Mouse (Mus musculus): ENCODE results near the gene Pdzrn4.
A peak's percentile ranks its signal among the peaks of the same experiment; 100 is the strongest.
"Not testable (repeated sequence)": the region's sequence is repeated elsewhere in the genome, so short reads cannot be mapped to it uniquely, and the experiment has no call there.

The Pdzrn4 gene

DNA sequence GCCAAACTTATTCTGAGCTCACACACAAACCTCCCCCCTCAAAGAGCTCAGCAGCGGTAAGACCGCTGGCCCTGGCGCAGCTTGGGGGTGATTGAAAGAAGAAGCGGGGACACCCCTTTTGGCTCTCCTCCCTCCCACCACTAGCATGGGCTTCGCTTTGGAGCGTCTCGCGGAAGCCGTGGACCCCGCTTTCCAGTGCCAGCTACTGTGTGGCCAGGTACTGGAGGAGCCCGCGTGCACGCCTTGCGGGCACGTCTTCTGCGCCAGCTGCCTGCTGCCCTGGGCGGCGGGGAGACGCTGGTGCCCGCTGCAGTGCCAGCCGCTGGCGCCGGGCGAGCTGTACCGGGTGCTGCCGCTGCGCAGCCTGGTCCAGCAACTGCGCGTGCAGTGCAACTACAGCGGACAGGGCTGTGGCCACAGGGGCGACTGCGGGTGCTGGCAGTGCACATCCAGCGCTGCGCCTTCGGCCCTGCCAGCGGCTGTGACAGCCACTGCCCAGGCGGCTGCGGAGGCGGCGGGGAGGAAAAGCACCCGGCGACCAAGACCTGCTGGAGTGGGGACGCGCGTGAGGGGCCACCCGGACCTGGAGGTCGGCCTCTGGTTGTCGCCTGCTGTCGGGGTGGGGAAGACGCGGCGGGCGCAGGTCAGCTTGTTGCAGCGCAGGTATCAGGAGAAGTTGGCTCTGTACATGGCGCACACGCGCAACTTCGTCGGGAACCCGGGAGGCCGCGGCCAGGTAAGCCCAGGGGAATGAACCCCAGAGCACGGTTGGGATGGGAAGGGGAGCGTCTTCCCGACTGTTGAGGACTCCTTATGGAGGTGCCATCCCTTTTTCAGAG lies at the start of gene Pdzrn4:
Gene Pdzrn4 (plus strand): TSS at position 112 of the 839 bp plus-strand sequence.
- DNase-seq (ENCODE audit: low read depth, low spot score), result peak; percentile 57

DNA sequence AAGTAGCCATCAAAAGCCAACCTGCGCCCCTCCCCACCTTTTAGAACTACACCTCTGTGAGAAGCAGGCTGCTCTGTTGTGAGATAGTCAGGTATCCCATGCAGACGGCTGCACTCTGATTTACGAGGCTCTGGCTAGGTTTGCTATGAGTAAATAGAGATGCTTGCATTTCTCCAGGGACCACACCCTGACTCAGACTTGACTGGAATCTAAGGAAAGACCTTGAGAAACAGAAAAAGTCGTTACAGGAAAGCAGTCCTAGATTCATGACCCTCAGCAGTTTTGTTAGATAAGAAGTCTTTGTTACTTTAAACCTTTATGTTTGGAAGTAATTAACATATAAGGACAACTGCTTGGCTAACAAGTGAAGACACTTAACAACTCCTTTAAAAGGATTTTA lies 49.3 kb upstream of the Pdzrn4 start:
- DNase-seq (ENCODE audit: low read depth, low spot score), result no peak

DNA sequence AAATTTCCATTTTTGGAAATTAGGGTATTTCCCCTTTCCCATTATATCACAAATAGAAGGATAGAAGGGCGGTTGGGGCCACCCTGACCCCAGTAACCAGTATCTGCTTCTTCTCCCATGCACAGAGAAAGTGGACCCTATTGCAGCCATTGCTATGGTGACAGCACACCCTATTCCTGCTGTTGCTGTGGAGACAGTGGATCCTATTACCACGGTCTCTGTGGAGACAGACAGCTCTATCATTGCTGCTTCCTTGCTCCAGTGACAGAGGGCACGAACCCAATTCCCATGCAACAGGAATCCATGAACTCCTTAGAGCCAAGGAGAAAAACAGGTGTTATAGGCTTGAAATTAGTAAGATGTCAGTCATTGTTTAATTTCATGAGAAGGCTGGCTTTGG lies 48.8 kb upstream of the Pdzrn4 start:
- DNase-seq (ENCODE audit: low read depth, low spot score), result peak; percentile 73

DNA sequence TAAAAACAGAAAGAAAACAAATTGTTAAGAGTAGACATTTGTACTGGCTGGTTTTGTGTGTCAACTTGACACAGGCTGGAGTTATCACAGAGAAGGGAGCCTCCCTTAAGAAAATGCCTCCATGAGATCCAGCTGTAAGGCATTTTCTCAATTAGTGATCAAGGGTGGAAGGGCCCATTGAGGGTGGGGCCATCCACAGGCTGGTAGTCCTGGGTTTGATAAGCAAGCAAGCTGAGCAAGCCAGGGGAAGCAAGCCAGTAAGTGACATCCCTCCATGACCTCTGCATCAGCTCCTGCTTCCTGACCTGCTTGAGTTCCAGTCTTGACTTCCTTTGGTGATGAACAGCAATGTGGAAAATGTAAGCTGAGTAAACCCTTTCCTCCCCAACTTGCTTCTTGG lies 48.2 kb upstream of the Pdzrn4 start:
- not testable (repeated sequence) for DNase-seq (ENCODE audit: low read depth, low spot score)

DNA sequence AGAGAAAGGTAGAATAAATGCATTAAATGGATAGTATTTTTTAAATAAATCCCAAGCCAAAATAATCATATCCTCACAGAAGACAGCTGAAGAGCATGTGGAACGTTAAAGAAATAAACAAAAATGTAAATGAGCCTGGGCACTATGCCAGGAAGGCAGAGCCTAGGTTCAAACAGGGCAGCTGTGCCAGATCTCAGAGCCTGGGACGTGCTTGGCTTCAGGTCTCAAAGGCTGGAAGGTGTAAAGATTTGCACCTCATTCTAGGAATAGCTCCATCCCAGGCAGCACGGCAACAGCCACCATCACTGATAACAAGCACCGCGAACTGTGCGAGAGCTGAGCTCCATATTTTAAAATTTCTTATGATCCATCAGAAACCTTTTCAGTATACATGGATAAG lies 32.5 kb upstream of the Pdzrn4 start:
- no peak for DNase-seq (ENCODE audit: low read depth, low spot score)

DNA sequence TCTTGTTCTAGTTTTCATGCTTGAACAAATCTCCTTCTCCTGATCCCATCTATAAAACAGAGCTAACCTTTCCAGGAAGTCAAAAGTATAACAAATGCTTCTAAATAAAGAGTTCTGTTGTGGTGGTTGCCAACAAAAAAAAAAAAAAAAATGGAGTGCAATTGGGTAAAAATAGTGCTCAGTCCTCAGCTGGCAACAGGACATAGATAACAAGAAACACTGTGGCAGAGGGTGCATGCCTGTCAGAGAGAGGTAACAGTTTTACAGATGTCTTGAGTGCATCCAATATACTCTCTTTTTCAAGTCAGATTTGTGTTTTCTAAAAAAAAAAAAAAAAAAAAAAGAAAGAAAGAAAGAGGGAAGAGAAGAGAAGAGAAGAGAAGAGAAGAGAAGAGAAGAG lies 32.1 kb upstream of the Pdzrn4 start:
- DNase-seq (ENCODE audit: low read depth, low spot score), result no peak

DNA sequence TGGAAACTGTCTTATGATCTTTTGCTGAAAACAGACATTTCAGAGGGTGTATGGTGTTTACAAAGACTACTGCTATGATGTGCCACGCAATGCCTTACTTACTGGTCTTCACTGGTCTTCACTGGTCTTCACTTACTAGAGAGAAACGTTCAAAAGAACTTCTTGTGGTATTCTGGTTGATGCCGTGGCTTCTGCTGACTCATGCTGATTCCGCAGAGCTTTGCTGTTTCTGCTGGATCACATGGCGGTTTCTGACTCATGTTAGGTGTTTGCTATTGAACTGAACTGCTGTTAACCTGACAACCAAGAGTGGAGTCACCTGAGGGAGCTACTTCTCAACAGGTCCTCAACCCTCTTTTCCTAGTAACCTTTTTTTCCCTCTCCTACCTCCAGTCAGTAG lies 1.9 kb upstream of the Pdzrn4 start:
- DNase-seq (ENCODE audit: low read depth, low spot score), result no peak

DNA sequence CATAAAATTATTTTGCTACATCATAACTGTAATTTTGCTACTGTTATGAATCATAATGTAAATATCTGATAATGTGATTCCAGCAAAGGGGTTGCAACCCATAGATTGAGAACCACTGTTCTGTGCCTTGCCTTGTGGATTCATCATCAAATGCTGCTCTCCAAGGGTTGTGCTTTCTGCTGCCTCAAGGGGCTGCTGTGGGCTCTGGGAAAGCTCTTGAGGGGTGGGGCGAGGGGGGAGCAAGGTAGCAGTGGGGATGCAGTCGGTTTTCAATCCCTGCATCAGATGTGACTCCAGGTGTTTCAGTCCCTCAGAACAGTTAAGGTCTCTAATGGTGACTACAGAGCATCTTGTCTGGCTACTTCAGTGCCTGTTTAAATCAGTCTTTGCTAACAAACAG lies 2.1 kb downstream of the Pdzrn4 start:
- DNase-seq (ENCODE audit: low read depth, low spot score), result no peak

DNA sequence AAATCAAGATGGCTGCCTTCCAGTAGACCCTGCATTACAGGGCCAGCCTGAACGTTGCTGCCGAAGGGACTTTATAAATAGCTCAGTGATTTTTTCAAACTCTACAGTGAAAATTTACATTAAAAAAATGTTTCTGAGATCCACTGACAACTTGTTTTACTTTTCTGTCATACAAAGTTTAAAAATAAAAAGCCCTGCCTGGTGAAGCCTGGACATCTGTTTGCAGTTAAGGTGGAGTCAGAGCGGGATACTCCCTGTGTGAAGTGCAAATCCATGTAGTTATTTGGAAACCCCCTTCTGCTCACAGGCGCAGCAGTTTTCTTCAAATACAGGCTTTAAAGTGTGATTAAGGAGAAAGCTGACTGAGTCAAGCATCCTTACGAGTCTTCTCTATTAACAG lies 2.6 kb downstream of the Pdzrn4 start:
- peak; percentile 32 for DNase-seq (ENCODE audit: low read depth, low spot score)

DNA sequence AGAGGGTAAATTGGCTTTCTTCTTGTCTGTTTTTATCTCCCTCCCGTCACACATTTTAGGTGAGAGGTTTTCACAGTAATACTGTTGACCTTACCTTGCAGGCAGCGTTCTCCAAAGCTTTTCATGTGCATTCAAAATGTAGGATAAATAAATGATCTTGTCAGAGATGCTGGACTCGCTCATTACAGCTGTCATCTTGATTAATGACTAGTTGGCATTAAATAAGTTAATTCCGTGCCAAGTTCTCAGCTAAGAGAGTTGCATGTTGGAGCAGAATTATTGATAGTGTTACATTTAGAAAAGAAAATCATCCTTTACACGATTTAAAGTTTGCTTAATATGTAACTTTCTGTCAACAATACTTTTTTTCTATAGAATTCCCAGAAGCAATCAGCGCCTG lies 4.9 kb downstream of the Pdzrn4 start:
- DNase-seq (ENCODE audit: low read depth, low spot score), result no peak

DNA sequence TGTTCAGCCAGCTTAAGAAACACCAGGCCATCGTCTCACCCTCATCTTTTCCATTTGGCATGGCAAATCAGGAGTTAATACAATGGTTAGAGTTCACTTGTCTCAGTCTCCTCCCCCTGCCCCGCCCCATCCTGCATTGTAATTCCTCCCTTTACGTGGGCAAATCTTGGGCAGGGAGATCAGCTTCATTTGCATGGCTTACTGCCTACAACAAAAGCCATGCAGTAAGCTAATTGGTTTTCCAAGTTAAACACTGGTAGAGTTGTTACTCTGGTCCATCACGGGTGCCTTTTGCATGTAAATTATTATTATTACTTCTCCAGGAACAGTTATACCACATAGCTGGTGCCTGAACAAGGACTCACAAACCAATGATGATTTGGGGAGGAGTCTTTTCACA lies 18.6 kb downstream of the Pdzrn4 start:
- no peak for DNase-seq (ENCODE audit: low read depth, low spot score)

DNA sequence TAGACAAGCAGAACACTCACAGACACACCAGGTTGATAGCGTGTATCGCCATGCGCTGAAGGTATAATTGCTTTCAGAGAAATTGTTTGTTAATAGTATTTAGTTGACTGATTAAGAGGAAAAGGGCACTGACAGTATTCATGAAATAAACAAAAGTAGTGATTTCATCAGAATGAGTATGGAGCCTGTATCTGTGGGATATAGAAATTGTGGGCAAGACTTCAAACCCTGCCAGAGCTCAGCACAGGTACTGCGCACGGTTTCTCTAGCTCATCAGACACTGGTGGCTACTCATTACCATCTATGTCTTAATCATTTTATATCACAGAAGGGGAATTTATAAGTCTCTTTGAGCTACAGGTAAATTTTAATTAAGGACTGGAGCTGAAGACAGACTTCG lies 19.5 kb downstream of the Pdzrn4 start:
- no peak for DNase-seq (ENCODE audit: low read depth, low spot score)

DNA sequence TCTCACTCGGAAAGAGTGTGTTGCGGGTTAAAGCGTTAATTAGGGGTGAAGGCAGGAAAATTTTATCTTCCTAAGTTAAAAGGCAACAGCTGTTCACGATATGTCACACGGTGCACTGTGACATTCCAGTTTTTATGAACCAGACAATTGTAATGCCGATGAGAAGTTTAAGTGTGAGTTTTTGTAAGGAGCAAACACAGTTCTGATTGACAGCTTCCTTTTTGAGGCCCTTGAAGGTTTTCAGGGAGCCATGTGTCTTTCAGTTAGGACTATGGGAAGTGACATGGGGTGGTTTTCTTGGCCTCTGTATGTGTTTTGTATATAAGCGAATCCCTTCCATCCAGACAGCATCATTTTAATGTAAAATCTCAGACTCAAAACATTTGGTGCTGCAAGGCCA lies 20.0 kb downstream of the Pdzrn4 start:
- no peak for DNase-seq (ENCODE audit: low read depth, low spot score)

DNA sequence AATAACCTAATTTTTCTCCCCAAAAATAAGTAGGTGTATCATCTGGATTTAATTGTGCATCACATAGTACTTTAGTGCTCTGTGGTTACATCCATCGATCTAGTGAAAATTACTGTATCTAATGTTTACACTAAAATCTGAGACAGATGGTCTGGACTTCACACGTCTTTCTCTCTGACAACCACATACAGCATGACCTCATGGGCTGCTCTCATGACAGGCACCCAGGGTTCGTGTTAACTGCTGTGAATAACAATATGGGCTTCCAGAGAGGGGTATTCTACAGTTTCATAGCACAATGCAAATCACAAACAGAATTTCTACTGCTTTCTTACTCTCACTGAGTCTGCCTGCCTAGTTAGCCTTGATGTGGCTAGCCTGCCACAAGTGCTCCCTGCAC lies 20.4 kb downstream of the Pdzrn4 start:
- no peak for DNase-seq (ENCODE audit: low read depth, low spot score)

DNA sequence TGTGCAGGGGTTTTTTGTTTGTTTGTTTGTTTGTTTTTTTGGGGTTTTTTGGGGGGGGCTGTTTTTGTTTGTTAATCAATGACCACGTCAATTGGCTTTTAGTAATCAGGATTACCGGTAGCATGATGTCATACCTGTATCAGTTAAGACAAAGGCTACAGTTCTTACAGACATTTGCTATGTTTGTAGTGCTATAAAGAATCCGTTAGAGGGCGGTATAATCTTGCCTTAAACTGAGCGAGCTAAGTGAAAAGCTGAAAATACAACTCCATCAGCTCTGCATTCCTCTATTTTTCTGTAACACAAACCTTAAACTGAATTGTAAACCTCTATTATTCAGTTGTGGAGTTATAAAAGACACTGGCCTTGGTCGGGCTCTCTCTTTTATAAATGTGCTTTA lies 37.9 kb downstream of the Pdzrn4 start:
- DNase-seq (ENCODE audit: low read depth, low spot score), result peak; percentile 34

DNA sequence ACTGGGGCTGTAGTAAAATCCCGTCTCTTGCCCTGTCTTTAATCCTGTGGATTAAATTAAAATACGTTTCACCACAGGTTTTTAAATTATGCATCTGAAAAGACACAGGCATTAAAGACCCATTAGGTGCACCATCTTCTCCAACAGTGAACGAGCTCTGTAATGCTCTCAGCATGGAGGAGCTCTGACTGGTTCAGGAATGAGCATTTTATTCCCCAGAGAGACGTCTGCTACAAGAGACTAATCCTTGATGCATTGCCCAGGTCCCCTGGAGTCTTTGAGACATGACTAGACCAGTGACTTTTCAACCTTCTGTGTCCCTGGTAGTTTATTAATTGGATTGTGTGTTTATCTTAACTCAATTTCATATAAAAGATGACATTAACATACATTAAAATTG lies 38.6 kb downstream of the Pdzrn4 start:
- no peak for DNase-seq (ENCODE audit: low read depth, low spot score)

DNA sequence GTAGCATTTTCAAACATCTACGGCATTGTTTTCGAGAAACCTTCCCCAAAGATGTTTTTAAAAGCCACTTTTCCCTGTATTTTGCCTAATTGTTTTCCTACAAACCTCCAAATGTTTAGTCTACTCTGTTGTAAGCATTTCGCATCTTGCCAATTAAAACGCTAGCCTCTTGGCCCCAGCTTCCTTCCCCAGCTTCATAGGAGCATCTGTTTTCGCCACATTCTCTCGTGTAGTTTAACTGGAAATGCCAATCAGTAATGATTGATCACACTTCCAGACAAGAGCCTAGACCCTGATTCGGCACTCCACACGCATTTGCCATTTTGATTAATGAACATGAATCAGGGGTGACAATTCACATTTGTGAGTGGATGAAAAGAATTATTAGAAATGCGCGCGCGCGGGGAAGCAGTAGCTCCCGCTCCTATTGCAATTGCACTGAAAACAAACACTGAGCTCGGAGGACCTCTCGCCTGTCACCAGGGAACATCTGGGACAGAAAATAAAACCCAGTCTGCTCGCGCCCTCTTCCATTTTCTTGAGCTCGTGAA lies 45.0 kb downstream of the Pdzrn4 start:
- DNase-seq (ENCODE audit: low read depth, low spot score), result peak; percentile 30

DNA sequence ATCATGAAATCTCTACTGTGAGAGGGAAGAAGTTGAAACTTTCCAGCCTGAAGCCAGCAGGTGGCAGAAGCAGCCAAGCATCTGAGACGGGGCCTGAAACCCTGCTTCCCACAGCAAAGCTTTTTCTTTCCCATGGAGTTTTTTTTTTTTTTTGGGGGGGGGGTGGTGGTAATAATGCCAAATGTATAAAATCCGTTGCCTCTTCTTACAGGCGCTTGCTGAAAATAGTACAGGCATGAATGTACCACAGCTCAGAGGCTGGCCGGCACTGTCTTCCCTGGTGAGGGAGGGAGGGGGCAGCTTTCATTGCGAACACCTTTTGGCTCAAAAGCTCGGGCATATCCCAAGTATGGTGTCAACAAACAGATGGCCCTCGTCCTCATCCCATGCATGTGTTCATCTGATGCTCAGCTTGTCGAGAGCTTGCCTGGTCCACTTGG lies 51.0 kb downstream of the Pdzrn4 start:
- DNase-seq (ENCODE audit: low read depth, low spot score), result peak; percentile 28

DNA sequence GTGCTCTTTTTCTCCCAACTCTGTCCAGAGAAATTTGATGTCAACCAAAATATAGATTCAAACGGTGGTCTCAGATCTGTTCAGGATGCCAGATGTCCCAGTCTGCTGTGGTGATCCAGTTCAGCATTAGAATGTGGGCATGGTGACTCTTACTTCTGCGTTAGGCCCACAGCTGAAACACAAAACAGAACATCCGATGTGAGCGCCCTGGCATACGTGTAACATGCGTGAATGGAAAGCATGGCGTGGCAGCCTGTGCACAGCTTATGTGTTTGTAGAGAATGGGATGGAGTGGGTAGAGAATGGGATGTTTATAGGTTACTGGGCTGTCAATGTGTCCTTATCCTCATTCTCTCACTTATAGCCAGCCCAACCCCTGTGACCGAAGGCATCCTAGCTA lies 52.4 kb downstream of the Pdzrn4 start:
- DNase-seq (ENCODE audit: low read depth, low spot score), result no peak

DNA sequence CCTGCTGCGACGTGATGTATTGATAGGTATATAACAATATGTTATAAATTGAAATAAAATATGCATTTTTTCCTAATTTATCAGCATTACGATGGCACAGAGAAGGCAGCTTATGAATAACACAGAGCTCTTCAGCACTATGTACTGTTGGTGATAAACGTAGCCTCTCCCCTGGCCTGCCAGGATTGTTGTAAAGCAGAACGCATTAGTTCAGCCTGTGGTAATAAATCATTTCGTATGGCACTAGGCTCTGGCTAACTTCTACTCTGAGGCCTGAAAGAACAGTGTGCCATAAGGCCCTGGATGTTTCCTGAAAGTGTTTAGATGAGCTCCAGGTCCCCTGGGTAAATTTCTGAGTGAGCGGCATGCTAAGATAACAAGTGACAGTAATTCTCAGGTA lies 55.9 kb downstream of the Pdzrn4 start:
- peak; percentile 62 for DNase-seq (ENCODE audit: low read depth, low spot score)

DNA sequence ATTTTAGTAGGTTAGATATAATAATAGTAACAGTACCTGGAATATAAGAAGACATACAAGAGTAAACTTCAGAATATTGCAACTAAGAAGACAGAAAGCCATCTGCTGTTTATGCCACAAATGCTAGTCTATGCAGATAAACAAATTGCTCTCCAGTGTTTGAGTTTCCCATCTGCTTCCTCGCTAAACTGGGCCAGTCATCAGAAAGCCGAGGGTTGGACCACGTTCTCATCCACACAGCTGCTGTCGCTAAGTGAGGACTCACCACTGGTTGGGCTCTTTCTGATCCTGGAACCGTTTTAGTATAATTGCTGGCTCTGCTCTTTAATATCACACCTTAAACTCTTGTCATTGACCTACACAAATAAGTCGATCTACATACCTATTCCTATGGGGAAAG lies 85.5 kb downstream of the Pdzrn4 start:
- DNase-seq (ENCODE audit: low read depth, low spot score), result no peak

DNA sequence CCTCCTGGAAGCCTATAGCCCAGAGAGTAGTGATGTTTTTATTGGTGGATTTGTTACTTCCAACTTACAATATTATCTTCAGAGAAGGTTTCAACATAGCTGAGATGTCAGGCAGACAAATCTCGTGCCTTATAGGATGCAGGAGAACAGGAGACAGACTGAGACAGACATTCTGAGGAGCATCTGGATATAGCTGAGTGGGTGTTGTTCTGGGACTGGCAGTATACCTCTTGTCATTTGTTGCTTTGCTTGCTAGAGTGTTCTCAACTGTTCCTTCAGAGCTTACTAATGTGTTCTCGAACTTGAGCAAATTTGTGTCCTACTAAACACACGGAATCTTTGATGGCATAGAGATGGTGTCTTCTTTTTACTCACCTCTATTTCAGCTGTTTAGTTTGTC lies 94.7 kb downstream of the Pdzrn4 start:
- no peak for DNase-seq (ENCODE audit: low read depth, low spot score)

DNA sequence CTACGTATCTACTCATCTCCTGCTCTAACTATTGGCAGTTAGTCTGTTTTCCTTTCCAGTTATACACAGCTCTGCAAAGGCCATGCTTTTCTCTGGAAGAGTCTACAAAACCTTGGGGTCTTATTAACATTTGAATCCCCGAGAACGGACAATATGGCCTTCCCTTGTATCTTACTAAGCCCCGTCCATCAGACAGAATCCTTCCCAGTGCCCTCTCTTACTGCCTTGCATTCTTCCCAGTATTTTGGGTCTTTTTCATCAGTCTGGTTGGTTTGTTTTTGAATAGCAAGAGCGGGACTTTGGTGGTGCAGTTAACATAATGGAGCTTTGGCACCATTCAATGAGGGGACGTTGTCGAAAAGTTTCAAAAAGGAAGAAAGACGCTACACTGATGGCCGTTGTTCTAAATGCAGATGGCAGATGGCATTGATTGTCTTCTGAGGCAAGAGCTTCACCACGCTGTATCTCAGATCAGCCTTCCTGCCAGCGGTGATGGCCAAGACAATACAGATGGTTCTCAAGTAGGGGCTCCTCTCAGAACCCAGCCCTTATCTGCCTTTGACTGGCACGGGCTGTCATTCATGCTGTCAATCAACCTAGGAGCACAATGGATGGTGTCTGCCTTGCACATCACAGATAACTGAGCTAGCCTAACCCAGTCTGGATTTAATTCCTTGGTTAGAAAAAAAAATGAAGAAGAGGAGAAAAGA lies 98.9 kb downstream of the Pdzrn4 start:
- DNase-seq (ENCODE audit: low read depth, low spot score), result no peak
